Mouse (Mus musculus) lung, postnatal 10 days (tissue): ENCODE measurements around the gene Zc2hc1c.
"Not testable (repeated sequence)": the region's sequence is repeated elsewhere in the genome, so short reads cannot be mapped to it uniquely, and the experiment has no call there.

Experiments
- DNase-seq: peaks from one replicate; pipeline ENCODE4 v3.0.0; 2021

Gene Zc2hc1c

DNA sequence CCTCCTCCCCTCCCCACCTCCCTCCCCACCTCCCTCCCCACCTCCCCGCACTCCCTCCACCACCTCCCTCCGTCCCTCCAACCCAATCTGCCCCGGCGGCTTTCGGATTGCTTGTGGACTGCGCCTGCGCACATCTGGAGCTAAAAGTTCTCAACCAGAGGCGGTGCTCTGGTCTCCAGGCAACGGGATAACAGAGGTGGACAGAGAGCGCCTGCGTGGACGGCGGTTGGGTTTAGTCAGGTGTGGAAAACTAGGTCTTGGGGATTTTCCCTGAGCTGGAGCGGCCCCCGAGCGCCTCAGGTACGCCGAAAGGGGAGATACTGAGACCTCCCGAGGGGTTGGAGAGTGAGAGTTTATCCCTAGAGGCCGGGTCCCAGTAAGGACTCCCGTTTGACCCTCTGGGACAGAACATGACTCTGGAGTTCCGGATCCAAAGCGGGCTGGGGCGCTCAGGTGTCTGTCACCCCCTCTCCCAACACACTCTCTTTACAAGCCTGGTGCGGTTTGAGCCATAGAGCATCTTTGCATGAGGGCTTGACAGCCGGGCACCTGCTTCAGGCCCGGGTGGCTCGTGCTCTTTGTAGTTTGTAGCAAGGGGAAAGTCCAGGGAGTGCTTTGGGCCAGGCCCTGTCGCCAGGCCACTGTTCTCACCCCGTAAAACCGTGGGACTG lies at the start of gene Zc2hc1c:
TSS of gene Zc2hc1c (plus strand) at position 106 of the 671 bp plus-strand sequence.
- DNase-seq, result peak; percentile 95

DNA sequence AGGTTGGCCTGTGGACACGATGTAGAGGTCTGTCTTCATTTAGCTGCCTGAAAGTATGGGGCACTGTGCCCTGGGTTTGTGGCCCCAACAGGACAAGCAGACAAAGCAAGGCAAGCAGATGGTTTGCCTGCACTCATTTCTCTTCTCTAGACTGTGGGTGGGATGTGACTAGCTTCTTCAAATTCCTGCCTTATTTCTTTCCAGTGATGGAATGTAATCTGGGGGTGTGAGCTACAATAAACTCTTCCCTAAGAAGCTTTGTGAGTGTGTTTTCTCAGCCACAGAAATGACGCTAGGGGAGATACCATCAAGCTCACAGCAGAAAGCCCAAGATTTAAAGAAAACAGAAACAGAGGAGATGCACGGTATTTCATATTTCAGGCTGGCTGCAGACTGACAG lies 36.3 kb upstream of the Zc2hc1c start:
- no peak for DNase-seq

DNA sequence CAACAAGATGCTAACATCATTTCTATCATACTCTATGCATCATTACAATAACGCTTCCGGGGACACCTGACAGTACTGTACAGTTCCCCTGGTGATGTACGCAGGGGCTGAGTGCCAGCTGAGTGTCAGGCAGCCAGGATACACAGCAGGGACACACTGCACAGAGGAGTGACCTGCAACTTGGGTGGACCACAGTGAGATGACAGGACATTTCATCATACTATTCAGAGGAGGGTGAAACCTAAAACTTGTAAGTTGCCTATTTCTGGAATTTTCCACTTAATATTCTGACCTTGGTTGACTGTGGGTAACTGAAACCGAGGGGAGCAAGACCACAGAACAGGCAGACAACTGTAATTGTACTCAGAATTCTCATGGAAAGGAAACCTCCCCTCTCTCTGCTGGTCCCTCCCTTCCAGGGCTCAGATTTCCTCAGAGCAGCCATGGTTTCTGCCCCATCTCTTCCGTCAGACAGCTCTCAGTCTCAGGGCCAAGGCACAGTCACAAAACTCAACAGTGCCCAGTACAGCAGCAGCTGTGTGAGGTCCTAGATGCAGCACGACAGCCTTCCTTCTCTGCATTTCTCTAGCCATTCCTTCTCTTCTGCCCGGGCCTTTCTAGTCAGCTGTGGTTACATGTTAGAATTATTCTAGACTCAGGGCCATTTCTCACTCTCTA lies 32.2 kb upstream of the Zc2hc1c start:
- no peak for DNase-seq

DNA sequence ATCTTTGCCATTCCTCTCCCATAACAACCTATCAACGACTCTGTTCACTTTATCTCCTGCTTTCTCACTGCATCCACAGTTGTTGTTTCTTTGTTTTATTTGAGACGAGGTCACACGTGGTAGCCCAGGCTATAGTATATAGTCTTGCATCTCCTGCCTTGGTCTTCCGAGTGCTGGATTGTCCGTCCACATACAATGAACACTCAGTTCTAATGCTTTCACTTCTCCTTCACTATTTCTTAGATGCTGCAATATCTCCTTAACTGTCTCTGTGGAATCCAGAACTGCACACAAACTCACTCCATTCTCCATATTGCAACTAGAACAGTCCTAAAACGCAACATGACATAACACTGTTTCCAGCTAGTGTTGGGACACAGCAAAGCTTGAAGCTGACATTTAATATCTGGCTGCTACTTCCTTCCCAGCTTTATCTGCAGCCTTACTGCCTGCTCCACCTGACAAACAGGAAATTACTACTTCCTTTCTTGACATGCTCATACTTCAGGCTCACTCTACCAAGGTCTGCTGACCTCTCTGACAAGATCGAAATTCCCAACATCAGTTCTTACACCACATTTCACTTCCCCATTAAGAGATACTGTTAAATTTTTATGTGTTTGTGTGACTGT lies 31.3 kb upstream of the Zc2hc1c start:
- no peak for DNase-seq

DNA sequence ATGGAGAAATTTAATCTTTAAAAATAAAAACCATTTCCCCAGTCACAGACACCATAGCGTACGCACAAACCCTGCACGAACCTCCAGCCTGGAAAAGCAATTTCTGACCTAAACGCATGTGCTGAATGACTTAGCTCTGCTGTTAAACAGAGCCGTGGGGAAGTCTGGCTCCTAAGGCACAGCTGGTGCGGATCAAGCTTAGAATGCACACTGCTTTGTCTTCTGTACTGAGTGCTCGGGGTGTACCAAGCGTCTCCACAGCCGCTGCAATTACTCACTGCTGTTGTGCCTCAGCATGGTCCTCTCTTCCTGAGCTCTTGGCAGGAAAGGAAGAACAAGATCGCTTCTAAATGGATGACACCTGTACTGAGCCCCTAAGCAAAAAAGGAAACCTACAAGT lies 25.9 kb upstream of the Zc2hc1c start:
- peak; percentile 21 for DNase-seq

DNA sequence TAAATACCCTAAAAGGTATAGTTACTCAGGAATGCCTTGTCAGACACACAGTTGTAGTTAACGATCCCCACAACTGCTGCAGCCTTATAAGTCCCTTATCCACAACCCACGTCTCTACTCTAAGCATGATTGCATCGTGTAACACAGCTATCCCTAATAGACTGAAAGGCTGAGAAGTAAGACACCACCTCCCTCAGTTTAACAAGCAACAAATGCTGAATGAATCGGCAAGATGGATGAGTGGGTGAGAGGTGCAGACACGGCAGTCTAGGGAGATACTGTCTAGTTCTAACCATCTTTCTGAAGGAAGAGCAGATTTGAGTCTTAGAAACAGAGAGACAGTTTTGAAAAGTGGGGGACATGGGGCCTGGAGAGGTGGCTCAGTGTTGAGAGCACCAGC lies 25.2 kb upstream of the Zc2hc1c start:
- DNase-seq, result no peak

DNA sequence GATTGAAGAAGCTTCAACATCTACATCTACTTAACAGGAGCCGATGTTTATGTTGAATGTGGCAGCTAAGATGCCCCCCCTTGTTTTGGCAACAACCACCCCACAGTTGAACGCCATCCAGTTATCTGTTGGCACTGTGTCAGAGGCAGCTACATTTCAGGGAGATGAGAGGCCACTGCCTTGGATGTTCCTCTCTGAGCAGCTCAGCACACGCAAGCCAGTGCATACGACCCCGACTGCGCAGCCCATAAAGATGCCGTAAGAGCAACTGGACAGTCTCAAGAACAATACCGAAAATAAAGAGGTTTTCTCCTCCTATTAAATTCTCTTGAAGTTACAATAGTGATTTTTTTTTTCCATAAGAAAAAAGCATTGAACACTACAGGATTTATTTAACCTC lies 23.9 kb upstream of the Zc2hc1c start:
- DNase-seq, result peak; percentile 24

DNA sequence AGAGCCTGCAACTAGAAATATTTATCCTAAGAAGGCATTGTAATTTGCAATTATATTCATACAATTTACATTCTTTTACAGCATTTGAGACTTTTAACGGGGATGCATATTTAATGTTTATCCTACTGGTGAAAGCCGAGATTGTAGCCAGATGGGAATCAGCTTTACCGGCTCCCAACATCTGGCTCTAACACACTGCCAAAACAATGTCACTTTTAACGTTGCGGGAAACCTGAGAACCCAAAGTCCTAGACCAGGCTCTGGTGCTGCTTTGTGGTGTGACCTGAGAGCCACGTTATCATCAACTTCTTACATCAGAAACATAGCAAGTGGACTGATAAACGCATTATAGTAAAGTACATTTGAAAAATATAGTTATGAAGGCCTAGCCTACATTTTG lies 23.5 kb upstream of the Zc2hc1c start:
- DNase-seq, result no peak

DNA sequence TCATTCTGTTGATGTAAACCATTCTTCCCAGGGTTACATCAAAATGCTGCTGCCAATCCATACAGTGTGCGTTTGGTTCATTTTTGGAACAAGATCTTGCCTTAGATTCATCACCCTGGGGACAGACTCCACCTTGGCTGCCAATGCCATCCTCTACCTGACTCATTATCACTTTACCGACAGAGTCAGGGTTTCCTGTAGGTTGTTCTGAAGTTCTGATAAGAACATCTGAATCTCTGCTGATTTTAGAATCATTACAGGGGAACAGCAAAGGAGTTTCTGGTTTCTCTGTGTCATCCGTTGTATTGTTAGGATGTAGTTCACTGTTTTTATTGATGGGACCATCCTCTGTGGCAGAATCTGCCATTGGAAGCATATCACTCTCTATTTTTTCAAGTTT lies 22.1 kb upstream of the Zc2hc1c start:
- DNase-seq, result no peak

DNA sequence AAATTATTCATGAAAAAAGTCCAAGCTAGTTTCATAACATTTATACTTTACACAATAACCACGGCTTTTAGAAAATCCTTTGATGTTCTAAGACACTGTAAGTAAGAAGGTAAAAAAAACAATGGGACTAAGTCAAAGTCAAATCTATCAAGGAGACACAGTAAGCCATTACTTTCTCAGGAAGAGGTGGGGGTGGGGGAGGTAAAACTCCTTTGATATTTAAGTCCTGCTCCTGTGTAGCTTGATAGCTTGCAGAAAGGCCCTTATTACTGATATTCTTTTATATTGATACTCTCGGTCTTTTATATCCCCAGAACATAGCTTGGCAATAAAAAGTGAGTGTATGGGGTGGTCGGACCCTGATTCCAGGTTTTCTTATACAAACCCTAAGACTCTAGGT lies 18.6 kb upstream of the Zc2hc1c start:
- DNase-seq, result no peak

DNA sequence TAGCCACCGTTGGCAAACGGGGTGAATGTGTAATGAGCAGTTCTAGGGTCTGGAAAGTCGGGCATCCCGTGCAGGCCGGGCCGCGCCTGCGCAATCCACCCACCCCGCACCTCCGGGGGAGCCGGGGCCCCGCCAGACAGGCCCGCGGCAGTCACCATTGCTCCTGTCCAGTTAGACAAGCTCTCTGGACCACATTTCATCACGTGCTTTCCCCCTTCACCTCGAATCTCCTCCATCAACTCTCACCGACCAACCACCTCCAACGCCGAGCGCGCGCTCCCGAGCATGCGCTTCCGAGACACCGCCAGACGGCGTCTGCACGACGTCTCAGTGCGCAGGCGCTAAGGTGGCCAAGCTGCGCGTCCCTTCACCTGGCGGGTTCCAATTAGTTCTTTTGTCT lies 18.1 kb upstream of the Zc2hc1c start, which contains the start of gene Mlh3:
TSS of gene Mlh3 (minus strand) at position 281 of the 400 bp plus-strand sequence.
- DNase-seq, result peak; percentile 87

DNA sequence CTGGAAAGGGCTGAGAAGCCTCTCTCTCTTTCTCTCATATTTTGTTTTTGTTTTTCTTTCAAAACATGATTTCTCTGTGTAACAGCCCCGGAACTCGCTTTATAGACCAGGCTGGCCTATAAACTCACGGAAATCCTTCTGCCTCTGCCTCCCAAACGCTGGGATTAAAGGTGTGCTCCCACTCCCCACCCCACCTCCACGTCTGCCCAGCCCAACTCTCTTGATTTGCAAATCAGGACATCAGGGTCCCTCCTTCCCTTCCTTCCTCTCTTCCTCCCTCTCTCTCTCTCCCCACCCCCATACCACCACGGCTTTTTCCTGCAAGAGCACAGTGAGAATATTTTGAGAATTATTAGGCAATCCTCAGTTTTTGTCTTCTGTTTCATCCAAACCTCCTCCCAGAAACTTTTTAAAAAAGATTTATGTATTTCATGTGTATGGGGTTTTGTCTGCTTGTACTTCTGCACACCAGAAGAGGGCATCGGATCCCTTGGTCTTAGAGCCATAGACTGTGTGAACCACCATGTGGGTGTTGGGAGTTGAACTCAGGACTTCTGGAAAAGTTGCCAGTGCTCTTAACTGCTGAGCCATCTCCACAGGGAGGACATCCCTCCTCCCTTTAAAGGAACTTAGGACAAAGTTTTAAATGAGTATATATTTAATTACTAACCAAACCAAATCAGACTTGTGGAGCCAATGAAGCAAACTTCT lies 17.1 kb upstream of the Zc2hc1c start:
- no peak for DNase-seq

DNA sequence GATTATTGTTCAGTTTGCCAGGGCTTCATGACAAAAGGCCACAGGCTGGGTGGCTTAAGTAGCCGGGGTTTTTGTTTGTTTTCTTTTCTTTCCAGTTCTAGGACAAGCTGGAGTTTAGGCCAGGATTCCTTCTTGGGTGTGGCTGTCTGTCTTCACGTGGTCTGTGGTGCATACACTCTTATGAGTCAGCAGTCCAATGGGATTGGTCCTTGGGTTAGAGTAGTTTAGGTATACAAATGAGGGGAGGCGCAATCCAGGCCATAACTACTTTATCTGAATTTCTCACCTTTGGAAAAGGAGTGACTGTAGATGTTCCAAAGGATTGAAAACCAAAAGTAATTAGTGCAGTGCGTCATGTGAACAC lies 16.6 kb upstream of the Zc2hc1c start:
- no peak for DNase-seq

DNA sequence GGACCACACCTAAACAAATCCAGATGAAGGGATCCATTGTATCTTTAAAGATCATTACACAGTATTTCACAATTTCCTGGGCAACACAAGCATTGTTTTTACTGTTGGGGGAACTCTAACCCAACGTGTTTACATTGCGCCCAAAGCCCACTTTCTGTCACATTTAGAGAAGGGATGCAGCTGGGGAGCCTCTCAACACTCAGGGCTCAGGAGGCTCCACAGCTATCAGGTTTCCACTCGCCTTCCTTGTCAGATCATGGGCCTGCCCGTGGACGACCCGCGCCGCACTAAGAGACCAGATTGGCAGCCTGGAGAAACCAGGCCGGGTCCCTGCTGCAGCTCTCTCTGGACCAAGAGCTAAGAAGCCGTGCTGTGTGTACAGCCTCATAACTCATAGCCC lies 14.9 kb upstream of the Zc2hc1c start:
- no peak for DNase-seq

DNA sequence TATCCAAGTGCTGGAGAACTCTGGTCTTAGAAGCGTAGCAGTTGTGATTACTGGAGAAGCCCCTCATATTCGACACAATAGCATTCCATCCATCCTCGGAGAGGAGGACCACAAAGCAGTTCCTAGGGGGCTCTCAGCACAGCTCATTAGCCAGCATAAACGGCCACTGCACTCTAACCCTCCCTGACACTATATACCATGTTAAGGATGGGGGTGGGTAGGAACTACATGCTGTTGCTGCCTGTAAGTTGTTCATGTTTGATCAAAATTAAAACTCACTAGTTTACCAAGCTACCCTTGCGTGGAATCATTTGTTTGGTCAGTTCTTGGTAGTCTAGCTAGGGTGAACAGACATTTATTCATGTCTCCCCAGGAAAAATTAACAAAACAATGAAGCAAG lies 12.1 kb upstream of the Zc2hc1c start:
- no peak for DNase-seq

DNA sequence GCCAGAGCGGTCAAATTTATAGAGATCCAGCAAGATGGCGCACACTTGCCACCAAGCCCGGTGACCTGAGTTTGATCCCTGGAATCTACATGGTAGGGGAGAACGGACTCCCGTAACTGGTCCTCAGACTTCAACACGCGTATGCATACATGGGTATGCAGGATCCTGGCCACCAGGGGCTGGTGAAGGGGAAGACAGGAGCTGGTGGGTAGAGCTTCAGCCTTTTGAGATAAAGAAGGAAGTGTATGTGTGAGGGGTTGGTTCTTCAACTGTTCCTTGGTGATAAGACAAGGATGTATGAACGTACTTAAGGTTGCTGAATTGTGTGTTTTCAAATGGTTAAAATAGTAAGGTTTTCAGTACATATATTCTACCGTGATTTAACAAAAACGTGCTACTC lies 9.5 kb upstream of the Zc2hc1c start:
- no peak for DNase-seq

DNA sequence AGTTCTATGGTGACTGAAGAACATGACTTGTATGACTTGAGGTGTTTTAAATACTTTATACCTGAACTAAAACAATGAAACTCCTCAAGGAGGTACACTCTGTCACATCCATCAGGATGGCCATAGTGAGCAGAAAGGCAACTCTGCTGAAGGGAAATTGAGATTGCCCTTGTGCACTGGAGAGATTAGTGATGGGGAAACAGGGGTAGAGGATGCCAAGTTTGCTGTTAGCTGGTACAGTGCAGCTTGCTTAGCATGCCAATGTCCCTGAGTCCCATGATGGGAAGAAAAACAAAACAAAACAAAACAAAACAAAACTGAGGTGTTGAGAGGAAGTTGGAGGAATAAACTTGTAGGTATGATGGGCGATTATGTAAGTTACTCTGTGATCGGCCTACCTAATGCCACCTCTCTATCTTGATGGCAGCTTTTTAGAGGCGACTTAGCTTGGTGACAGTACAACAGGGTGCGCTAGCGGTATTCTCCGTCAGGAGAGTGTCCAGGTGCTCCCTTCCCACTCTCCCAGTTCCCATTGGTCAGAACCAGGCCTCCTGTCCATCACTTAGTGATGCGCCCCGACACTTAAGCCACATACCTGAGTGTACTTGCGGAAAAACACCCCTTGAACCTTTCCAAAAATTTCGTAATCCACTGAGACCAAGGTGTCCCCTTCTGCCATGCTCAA lies 8.9 kb upstream of the Zc2hc1c start:
- DNase-seq, result no peak

DNA sequence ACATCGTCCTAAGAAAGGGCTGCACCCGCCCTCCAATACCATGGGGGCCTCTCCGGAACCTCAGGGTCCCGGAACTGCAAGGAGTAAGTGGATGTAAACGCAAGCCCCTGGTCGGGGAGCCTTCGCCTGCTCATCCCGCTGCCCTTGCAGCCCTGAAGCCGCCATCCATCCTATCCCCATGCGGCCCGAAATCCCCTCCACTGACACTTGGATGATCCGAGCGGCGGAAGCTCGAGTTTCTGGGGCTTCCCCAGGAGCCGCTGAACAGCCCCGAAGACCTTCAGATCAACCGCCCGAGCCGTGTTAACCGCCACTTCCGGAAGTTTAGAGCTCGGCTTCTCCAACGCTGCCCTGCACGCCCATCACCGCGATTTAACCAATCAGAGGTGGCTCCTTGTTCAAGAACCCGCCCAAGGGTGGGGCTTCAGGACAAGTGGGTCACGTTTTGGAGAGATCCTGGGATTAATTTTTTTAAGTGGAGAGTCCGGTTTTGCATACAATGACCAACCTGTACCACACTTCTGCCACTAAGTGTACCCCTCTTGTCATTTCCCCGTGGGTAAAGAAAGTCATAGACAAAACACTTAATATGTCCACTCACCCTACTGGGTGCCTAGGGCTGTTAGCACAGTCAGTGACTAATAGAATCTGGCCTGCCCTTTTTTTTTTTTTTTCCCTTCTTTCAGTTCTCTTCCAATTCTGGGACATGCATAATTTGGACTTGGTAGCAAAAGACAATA lies 8.1 kb upstream of the Zc2hc1c start:
- peak; percentile 99 for DNase-seq

DNA sequence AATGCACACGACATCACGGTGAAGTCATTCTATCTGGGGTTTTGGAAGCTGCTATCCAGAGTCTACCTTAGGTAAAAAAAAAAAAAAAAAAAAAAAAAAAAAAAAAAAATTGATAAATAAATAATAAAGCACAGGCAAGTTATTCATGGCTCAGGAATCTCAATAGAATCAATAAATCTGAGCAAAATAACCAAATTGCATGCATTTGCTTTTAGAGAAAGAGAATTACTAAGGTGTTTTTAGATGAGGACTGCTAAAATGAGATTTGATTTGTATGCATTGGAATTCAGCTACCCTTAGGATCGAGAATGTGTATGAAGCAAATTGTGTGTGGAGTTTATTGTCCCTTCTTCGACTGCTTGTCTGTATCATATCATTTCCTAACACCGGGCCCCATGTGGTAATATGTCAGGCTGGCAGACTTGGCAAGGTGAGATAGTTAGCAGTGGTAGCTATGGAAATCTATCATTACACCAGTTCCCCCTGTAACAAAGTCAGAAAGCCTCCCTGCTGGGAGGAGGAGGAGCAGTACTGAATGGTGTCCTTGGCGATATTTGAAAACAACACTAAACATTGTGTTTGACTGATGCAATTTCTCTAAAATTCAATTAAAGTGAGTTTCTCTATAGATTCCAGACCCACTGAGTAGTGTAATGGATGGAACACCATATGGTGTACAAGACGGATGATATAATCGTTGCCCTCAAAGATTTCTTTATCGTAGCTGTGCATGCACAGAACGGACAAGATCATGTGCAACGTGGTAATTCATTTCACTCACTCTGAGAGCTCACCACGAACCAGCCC lies 7.3 kb upstream of the Zc2hc1c start:
- DNase-seq, result no peak

DNA sequence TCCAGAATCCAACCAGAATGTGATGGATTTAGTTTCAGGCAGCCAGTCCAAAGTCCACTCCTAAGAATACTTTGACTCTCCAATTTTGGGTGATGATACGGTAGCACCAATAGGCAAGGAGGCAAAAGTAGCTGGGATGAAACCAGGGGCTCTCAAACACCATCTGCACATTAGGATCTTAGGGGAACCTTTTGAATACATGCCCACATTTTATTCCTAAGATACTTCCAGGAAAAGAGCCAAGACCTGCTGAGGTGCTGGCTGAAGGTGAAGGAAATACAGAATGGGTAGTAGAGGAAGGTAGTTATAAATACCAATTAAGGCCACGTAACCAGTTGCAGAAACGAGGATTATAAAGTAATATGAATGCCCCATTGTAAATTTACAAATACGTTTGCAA lies 6.6 kb upstream of the Zc2hc1c start:
- not testable (repeated sequence) for DNase-seq

DNA sequence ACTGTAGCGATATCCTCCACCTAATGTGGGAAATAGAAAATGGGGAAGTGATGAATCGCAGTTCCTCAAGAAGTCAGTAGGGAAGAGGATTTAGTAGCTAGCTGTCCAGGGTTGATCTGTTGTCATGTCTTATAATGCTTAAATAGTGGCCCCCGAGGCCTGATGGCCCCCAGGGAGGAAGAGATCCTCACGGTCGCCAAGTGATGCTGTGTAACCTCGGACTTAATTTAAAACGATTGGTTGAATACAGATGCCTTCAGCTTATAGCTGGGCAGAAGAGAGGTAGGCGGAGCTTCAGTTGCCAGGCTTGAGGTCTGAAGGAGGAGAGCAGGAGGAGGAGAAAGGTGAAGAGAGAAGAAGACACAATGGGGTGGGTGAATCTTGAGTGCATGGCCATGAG lies 4.1 kb upstream of the Zc2hc1c start:
- DNase-seq, result no peak

DNA sequence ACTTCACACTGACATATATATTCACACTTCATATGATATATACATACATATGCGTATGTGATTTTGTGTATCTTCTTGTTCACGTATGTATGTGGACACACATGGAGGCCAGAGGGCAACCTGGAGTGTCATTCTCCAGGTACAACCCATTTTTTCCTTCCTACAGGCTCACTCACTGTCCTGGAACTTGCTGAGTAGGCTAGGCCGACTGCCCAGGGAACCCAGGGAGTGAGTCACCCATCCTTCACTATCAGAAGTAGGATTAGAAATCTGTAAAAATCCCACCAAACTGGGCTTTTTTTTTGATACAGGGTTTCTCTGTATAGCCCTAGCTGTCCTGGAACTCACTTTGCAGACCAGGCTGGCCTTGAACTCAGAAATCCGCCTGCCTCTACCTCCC lies 3.4 kb upstream of the Zc2hc1c start:
- DNase-seq, result no peak
